Mouse (Mus musculus) CD8-positive naive resting alpha-beta T cell, adult 2 months (primary cell): ENCODE results near the gene Ing3.

ENCODE experiments used
- DNase-seq, 2 experiments: peaks; one replicate each; pipeline ENCODE4 v3.0.0; 2022; ENCODE audit warnings: low read depth in 2 of 2, low spot score in 2 of 2

The Ing3 gene

DNA sequence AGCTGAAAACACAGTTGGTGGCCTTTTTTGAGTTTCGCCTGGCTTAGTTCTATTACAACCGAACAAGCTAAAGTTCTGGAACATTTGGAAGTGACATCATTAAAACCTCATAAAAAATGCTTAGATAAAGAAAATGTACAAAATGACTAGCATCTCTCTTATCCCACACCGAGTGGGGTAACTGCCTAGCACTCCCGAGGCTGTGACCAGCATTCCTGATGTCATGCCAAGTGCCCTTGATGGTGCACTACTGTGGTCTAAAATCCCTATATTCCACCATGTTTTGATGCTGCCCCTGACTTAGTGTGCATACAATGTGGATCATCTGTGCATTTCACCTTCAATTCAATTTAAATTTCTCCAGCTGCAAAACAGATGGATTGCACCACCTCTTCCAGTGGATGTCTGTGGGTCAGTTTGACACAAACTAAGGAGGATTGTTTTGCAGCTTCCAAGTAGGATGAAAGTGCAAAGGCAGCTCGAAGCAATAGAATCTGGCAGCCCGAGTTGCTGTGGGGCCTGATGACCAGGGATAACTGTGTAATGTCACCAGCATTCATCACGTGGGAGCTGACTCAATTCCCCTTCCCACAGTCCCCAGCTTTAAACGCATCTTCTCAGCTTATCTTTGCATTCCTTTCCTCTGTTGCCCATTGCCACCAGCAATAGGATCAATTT lies 69.5 kb downstream of the Ing3 start:
- DNase-seq: no peak

DNA sequence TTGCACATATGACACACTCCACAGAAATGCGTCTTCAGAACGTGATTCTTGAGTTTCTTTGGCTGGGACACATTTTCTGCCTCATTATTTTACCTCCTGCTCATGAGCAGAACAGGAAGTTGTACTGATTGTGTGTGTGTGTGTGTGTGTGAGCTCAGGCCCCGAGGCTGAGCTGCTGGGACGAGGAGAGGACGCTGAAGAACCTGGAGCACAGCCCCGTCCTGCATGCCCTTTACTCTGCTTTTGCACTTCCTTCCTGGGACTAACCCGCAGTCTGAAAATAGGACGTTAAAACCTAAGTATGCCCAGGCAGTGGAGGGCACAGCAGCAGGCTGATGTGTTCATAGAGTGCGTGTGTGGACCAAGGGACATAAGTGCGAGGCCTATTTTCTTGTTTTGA lies 70.3 kb downstream of the Ing3 start:
- no peak for DNase-seq

DNA sequence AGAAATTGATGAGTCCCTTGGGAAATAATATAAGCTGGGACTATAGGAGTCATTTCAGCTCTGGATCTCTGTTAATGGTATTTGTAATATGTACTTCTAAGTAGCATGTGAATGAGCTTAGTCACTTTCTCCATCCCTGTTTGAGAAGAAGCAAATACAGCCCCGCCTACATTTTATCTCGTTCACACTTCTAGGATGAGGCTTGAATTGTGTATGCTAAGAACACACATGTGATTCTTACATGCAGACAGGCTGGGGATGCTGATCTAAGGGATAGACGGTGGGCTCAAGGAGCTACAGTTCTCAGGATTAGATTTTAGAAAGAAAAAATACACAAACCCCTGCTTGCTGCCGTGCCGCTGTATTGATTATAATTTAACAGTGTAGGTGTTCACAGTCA lies 71.3 kb downstream of the Ing3 start:
- no peak for DNase-seq

DNA sequence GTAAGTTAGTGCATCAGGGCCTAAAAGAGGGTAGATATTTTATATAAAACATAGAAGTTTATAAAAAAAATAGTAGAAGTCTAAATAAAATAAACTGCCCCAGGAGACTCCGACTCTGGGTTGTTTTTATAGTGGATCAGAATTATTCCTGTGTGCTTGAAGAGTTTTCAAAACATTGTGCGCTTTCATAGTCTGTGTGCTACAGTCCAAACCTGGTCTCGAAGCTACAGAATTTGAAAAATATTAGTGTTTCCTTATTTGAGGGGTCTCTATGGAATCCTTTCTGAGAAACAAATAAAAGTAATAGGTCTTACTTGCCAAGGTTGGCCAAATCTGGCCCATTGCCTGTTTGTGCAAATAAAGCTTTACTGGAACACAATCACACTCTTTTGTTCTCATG lies 71.9 kb downstream of the Ing3 start:
- DNase-seq: no peak

DNA sequence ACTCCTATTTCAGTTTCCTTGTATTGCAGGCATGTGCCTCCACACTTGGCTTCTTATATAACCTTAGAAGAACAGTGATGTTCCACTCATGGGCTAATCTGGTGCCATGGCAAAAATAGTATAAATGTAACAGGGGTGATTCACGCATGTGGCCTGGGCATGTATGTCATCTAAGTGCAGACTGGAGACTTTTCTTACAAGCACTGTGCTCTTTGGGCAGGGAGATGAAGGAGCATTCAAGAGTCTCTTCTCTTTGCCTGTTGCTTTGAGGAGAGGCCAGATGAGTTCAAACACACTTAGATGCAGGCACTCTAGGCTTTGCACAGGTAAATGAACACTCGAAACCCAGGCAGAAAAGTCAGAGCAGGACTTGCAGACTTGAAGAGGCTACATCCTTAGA lies 74.8 kb downstream of the Ing3 start:
- no peak for DNase-seq
